Mouse (Mus musculus) ES-Bruce4 (cell line): ENCODE measurements at regions not wholly inside any gene's neighbourhood (a gene's known extent, or its start where the extent isn't known, plus 50 kb on each side); places are given as distances from the start of the nearest gene placed in this dataset.
A peak's percentile ranks its signal among the peaks of the same experiment; 100 is the strongest.

Experiments
- H3K27ac ChIP-seq: 2 replicates; pipeline ENCODE4 v1.5.1; 2012; ENCODE audit warnings: low read length, inconsistent platforms; ENCODE audit not compliant: insufficient read depth
- H3K27me3 ChIP-seq: 2 replicates; pipeline ENCODE4 v1.6.1; 2012; ENCODE audit warnings: mild to moderate bottlenecking, low read length, inconsistent platforms; ENCODE audit not compliant: control insufficient read depth, poor library complexity, insufficient read depth, severe bottlenecking
- H3K36me3 ChIP-seq: 2 replicates; pipeline ENCODE4 v1.6.1; 2012; ENCODE audit warnings: inconsistent platforms, mild to moderate bottlenecking, low read length, moderate library complexity; ENCODE audit not compliant: control insufficient read depth, poor library complexity, insufficient read depth, severe bottlenecking
- H3K4me1 ChIP-seq: one replicate; pipeline ENCODE4 v1.8.1; 2011; ENCODE audit warnings: low read length; ENCODE audit not compliant: control insufficient read depth, insufficient read depth
- H3K4me3 ChIP-seq: 2 replicates; pipeline ENCODE4 v1.5.1; 2011; ENCODE audit warnings: low read depth, mild to moderate bottlenecking, low read length
- H3K9ac ChIP-seq: 2 replicates; pipeline ENCODE4 v1.6.1; 2012; ENCODE audit warnings: low read depth, mild to moderate bottlenecking, inconsistent platforms; ENCODE audit not compliant: poor library complexity, severe bottlenecking
- H3K9me3 ChIP-seq: replicated peaks from 2 replicates; pipeline ENCODE4 v1.6.1; 2012; ENCODE audit warnings: mild to moderate bottlenecking, low read length, inconsistent platforms; ENCODE audit not compliant: control insufficient read depth, poor library complexity, insufficient read depth, severe bottlenecking
- CTCF ChIP-seq: IDR thresholded peaks from one replicate; pipeline ENCODE4 v1.8.1; 2011; ENCODE audit warnings: low read depth, low read length
- EP300 ChIP-seq: IDR thresholded peaks from 2 replicates; pipeline ENCODE4 v1.6.1; 2011; ENCODE audit warnings: low read depth, low read length; ENCODE audit not compliant: insufficient read depth
- POLR2A ChIP-seq: IDR thresholded peaks from one replicate; pipeline ENCODE4 v1.8.1; 2011; ENCODE audit warnings: low read length; ENCODE audit not compliant: insufficient read depth

DNA sequence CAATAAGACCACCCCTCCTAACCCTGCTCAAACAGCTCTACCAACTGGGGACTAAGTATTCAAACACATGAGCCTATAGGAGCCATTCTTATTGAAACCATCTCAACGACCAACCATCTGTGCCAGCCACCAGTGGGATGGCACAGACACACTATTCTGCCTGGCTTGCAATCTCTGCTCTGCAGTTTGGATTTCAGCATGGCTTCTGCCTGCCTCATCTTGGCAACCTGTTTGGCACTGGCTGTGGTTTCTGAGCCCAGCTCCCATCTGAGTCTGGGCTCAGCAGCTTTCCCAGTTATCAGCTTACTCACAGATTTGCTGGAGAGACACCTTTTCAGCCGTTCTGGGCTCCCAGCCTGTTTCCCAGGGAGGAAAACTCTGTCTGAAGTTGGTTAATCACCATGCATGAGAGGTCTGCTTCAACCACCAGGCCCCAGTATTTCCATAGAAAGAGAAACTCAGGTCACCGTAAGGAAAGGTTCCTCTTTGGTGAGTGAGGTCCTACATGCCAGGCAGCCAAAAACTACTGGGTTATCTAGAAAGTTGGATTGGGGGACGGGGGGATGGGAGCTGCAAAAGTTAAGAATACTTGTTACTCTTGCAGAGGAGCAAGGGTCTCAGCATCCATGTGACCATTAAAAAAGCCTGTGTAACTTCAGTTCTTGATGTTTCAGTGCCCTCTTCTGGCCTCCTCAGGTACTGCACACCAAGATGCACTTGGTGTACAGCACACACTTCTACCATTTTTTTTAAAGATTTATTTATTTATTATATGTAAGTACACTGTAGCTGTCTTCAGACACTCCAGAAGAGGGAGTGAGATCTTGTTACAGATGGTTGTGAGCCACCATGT, 68.1 kb upstream of the Caprin1 start:
- H3K9ac ChIP-seq = no peak overlapping the region
- TF ChIP-seq CTCF (no peak), POLR2A (no peak), EP300 (no peak)
- no peak overlapping the region for H3K27ac ChIP-seq
- no peaks in the 10 kb centered on the region for H3K4me1 ChIP-seq
- H3K9me3 ChIP-seq = peaks cover under 1% of the 10 kb centered on the region; the same call in 1 of the 2 replicates
- no peaks in the 10 kb centered on the region for H3K36me3 ChIP-seq
- no peaks in the 10 kb centered on the region for H3K27me3 ChIP-seq
- H3K4me3 ChIP-seq = no peak overlapping the region

DNA sequence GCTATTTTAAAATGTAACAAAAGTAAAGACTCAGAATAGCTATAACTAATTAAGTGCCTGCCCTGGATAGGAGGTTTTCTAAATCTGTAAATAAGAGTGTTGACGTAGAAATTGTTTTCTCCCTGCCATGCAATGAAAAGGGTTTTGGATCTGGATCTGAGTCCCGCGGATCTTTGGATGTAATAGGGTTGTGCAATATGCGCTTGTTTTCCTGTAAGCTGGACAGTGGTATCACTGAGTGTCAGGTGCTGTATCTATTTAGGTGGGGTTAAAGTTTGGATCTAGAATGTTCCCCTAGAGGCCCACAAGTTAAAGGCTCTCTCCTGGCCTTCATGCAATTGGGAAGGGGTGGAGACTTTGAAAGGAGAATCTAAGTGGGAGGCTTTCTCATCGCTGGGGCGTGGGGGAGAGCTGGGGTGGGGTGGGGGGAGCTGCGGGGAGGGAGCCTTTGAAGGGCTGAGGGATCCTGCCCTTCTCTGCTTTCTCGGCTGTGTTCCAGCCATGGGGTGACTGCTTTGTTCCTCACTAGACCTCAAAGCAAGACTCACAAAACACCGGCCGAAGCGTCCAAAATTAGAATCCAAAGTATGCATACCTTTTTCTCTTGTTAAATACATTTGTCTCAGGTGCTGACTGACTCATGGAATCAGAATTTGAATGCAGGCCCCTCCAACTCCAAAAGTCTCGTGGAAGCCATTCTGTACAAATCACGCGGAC, 70.0 kb upstream of the Caprin1 start:
- TF ChIP-seq CTCF = no peak
- no peak for TF ChIP-seq EP300
- no peak for TF ChIP-seq POLR2A

DNA sequence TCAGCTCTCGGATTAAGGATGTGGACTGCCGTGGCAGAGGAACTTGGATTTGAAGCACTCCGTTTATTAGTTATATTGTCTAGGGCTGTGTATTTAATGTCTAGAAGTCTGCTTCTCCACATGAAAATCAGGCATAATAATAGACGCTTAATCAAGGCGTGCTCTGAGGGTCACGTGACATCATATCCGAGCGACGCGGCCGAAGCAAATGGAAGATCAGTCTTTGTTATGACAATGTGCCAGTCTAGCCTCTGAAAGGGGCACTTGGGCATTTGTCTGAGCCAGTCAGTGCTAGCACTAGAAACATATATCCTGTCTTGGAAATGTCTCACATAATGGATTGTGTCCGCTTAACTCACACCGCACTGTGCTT, 70.5 kb upstream of the Caprin1 start:
- no peaks in the 10 kb centered on the region for H3K27me3 ChIP-seq
- H3K4me3 ChIP-seq = no peak overlapping the region
- H3K36me3 ChIP-seq = no peaks in the 10 kb centered on the region
- H3K9ac ChIP-seq = no peak overlapping the region
- no peak overlapping the region for H3K27ac ChIP-seq
- no peaks in the 10 kb centered on the region for H3K4me1 ChIP-seq
- no peak for TF ChIP-seq POLR2A
- no peak for TF ChIP-seq EP300
- no peak for TF ChIP-seq CTCF
- H3K9me3 ChIP-seq = no peaks in the 10 kb centered on the region; the same call in 1 of the 2 replicates

More for the DNA sequence above, 70.0 kb upstream of the Caprin1 start:
- Histone ChIP-seq H3K9me3 (no peaks in the 10 kb centered on the region; the same call in 1 of the 2 replicates), H3K36me3 (no peaks in the 10 kb centered on the region), H3K9ac (no peak overlapping the region), H3K27ac (no peak overlapping the region), H3K4me3 (no peak overlapping the region), H3K27me3 (no peaks in the 10 kb centered on the region), H3K4me1 (no peaks in the 10 kb centered on the region)

DNA sequence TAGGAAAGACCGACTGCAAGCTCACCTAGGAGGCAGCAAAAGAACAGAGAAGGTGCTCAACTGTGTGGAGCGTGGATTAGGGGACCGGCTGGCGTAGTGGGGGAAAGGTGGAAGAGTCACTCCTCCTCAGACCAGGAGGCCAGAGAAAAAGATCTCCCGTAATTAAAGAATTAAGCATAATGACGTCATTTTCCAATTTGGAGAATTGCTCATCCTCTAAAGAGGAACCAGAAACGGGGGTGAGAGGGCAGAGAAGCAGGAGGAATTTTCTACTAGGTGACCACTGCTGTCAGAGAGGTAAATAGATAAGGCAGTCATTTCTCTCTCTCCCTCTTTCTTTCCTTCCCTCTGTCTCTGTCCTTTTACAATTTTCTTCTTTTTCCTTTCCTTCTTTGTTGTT, 71.2 kb upstream of the Caprin1 start:
- no peak overlapping the region for H3K4me3 ChIP-seq
- TF ChIP-seq EP300 (no peak), POLR2A (no peak), CTCF (no peak)
- H3K9me3 ChIP-seq = no peaks in the 10 kb centered on the region; the same call in 1 of the 2 replicates
- no peak overlapping the region for H3K27ac ChIP-seq
- H3K4me1 ChIP-seq = no peaks in the 10 kb centered on the region
- H3K9ac ChIP-seq = no peak overlapping the region
- no peaks in the 10 kb centered on the region for H3K27me3 ChIP-seq
- H3K36me3 ChIP-seq = no peaks in the 10 kb centered on the region

DNA sequence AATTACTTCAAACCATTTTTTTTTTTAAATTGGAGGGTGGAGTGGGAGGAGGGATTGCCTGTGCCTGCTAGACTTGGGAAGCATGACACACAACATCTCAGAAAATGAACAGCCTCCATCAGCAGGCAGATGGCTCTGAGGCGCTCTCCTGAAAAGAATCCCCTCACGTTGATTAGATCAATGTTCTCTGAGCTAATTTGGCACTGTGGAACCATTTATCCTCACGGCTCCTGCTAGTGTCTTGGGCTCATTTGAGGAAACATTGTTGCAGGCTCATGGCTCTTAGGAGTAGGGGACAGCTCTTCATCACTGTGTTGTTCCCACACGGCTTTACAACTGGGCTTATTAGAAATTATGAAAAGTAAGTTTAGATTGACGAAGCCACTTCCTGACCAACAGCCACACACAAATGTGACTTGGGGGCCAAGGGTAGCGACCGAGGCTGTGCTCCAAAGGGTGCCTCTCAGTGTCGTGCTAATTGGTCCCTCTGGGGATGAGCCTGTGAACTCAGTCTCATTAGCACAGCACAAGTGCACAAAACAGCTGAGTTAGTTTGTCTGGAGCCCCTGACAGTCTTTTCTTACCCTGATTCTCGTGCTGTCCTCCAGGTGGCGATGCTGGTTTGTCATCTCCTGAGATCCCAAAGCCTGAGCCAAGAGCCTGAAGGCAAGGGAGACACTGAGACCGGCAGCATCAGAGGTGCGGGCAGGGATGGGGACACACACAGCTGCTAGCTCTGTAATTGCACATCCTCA, 74.2 kb upstream of the Caprin1 start:
- Histone ChIP-seq H3K27me3 (no peaks in the 10 kb centered on the region), H3K36me3 (no peaks in the 10 kb centered on the region), H3K9ac (no peak overlapping the region), H3K27ac (no peak overlapping the region), H3K4me1 (no peaks in the 10 kb centered on the region), H3K9me3 (no peaks in the 10 kb centered on the region), H3K4me3 (no peak overlapping the region)
- TF ChIP-seq POLR2A (no peak), EP300 (no peak), CTCF (peak; percentile 83)

DNA sequence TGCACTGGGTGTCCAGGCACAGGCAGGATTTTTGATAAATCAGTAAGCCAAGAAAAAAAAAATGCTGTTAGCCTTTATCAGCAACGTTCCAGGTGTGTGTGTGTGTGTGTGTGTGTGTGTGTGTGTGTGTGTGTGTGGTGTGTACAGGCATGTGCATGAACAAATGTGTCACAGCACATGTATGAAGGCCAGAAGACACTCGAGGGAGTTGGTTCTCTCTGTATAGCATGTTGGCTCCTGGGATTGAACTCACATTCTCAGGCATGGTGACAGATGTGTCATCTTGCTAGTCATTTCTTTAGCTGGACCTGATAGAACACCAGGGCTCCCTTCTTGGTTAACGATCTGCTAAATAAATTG, 74.8 kb upstream of the Caprin1 start:
- TF ChIP-seq EP300 (no peak), CTCF (no peak), POLR2A (no peak)
- H3K36me3 ChIP-seq = no peaks in the 10 kb centered on the region
- H3K27me3 ChIP-seq = no peaks in the 10 kb centered on the region
- H3K4me1 ChIP-seq = no peaks in the 10 kb centered on the region
- no peak overlapping the region for H3K27ac ChIP-seq
- H3K4me3 ChIP-seq = no peak overlapping the region
- no peak overlapping the region for H3K9ac ChIP-seq
- no peaks in the 10 kb centered on the region for H3K9me3 ChIP-seq
